Mouse (Mus musculus) lung, adult 2 months (tissue): ENCODE results near the gene Gtf2e1.

Source experiments
- CTCF ChIP-seq: fragments of 200-500 bp; IDR thresholded peaks from 2 replicates; pipeline ENCODE4 v1.5.1; 2011; ENCODE audit warnings: mild to moderate bottlenecking, low read length, control low read depth; ENCODE audit not compliant: insufficient read depth
- POLR2A ChIP-seq: fragments of 200-500 bp; IDR thresholded peaks from 2 replicates; pipeline ENCODE4 v1.6.1; 2011; ENCODE audit warnings: low read depth, mild to moderate bottlenecking, control low read depth, low read length, borderline replicate concordance; ENCODE audit errors: extremely low read depth

- TF ChIP-seq CTCF (no peak), POLR2A (no peak)
Measured at GRCm38 (mm10) chr16:37463981-37464380, 75.6 kb downstream of the Gtf2e1 start.
